Mouse (Mus musculus): ENCODE results near the gene Heyl.

The Heyl gene

GRCm38 (mm10) chr4:123233492-123234084, at the start of gene Heyl:
Gene Heyl, plus strand, starts transcription at chr4:123233556.
- no peak for DNase-seq (ENCODE audit: low read depth in 1 of 2, low spot score in 2 of 2)

- DNase-seq (ENCODE audit: low read depth in 1 of 2, low spot score in 2 of 2) = no peak
Observed at GRCm38 (mm10) chr4:123184816-123185215, 48.5 kb upstream of the Heyl start.

GRCm38 (mm10) chr4:123192336-123192735, 41.0 kb upstream of the Heyl start:
- DNase-seq (ENCODE audit: low read depth in 1 of 2, low spot score in 2 of 2) = no peak

GRCm38 (mm10) chr4:123193791-123194190, 39.6 kb upstream of the Heyl start:
- DNase-seq (ENCODE audit: low read depth in 1 of 2, low spot score in 2 of 2) = no peak

- no peak for DNase-seq (ENCODE audit: low read depth in 1 of 2, low spot score in 2 of 2)
Observed at GRCm38 (mm10) chr4:123196695-123197094, 36.7 kb upstream of the Heyl start.

GRCm38 (mm10) chr4:123200771-123201185, 32.6 kb upstream of the Heyl start:
- no peak for DNase-seq (ENCODE audit: low read depth in 1 of 2, low spot score in 2 of 2)

GRCm38 (mm10) chr4:123201186-123202093, 31.9 kb upstream of the Heyl start, which contains the start of gene Nt5c1a:
Gene Nt5c1a, plus strand, starts transcription at chr4:123201504.
- DNase-seq (ENCODE audit: low read depth in 1 of 2, low spot score in 2 of 2) = no peak

- no peak for DNase-seq (ENCODE audit: low read depth in 1 of 2, low spot score in 2 of 2)
Observed at GRCm38 (mm10) chr4:123202094-123202420, 31.3 kb upstream of the Heyl start.

GRCm38 (mm10) chr4:123207337-123207736, 26.0 kb upstream of the Heyl start:
- DNase-seq (ENCODE audit: low read depth in 1 of 2, low spot score in 2 of 2) = no peak

- no peak for DNase-seq (ENCODE audit: low read depth in 1 of 2, low spot score in 2 of 2)
Observed at GRCm38 (mm10) chr4:123210996-123211395, 22.4 kb upstream of the Heyl start.

GRCm38 (mm10) chr4:123211453-123211852, 21.9 kb upstream of the Heyl start:
- DNase-seq (ENCODE audit: low read depth in 1 of 2, low spot score in 2 of 2) = no peak

- no peak for DNase-seq (ENCODE audit: low read depth in 1 of 2, low spot score in 2 of 2)
Observed at GRCm38 (mm10) chr4:123212330-123212729, 21.0 kb upstream of the Heyl start.

- DNase-seq (ENCODE audit: low read depth in 1 of 2, low spot score in 2 of 2) = no peak
Observed at GRCm38 (mm10) chr4:123213975-123214374, 19.4 kb upstream of the Heyl start.

- DNase-seq (ENCODE audit: low read depth in 1 of 2, low spot score in 2 of 2) = no peak
Observed at GRCm38 (mm10) chr4:123215367-123215766, 18.0 kb upstream of the Heyl start.

GRCm38 (mm10) chr4:123216782-123217181, 16.6 kb upstream of the Heyl start:
- no peak for DNase-seq (ENCODE audit: low read depth in 1 of 2, low spot score in 2 of 2)

GRCm38 (mm10) chr4:123219720-123220357, 13.5 kb upstream of the Heyl start:
- no peak for DNase-seq (ENCODE audit: low read depth in 1 of 2, low spot score in 2 of 2)

GRCm38 (mm10) chr4:123220637-123221036, 12.7 kb upstream of the Heyl start:
- no peak for DNase-seq (ENCODE audit: low read depth in 1 of 2, low spot score in 2 of 2)

GRCm38 (mm10) chr4:123223309-123223708, 10.0 kb upstream of the Heyl start:
- no peak for DNase-seq (ENCODE audit: low read depth in 1 of 2, low spot score in 2 of 2)

- DNase-seq (ENCODE audit: low read depth in 1 of 2, low spot score in 2 of 2) = no peak
Observed at GRCm38 (mm10) chr4:123225718-123226403, 7.5 kb upstream of the Heyl start.

GRCm38 (mm10) chr4:123227707-123228106, 5.6 kb upstream of the Heyl start:
- no peak for DNase-seq (ENCODE audit: low read depth in 1 of 2, low spot score in 2 of 2)

- DNase-seq (ENCODE audit: low read depth in 1 of 2, low spot score in 2 of 2) = no peak
Observed at GRCm38 (mm10) chr4:123228270-123228669, 5.1 kb upstream of the Heyl start.
